In the genomic region with DNA sequence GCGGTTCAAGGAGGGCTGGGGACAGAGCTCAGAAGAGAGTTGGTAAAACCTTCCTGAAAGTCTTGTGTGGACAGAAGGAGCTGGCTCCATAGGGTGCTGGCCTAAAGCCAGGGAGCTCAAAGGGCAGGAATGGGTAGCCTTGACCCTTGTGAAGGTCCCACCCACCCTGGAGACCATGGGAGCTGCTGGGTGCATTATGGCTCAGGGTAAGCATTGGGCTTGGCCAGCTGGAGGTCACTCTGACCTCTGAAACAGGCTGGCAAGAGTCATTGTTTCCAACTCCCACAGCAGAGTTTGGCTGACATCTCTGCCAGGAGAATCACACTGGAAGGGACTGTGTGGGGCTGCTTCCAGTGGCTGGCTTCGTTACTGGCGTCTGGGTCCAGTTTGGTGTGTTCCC, we compare ENCODE assay signal across 9 mouse cellular contexts.
A peak's percentile ranks its signal among the peaks of the same experiment; 100 is the strongest.
DNase-seq lines count a peak whose midpoint lies in the region; ATAC-seq lines count a peak whose summit lies in the region.
"Had no signal": no experiment of that assay in that cellular context is flagged by ENCODE, and none has a peak within 500 bp of the region (broad histone marks: within the 10 kb centered on the region; RNA-seq: fewer than 3 reads in every experiment).

No protein-coding gene starts in this region.

- no peak overlapping the region for H3K4me3 ChIP-seq in heart, embryonic 16.5 days (ENCODE audit: low read length)
- H3K4me3 ChIP-seq: forebrain, embryonic 15.5 days had no signal

- no peaks in the 10 kb centered on the region for H3K36me3 ChIP-seq in heart, embryonic 16.5 days (ENCODE audit: control insufficient read depth, insufficient read depth)
- H3K36me3 ChIP-seq: forebrain, embryonic 15.5 days had no signal

- H3K9me3 ChIP-seq in heart, embryonic 16.5 days (replicated peaks; ENCODE audit: control insufficient read depth, low read length), result no peaks in the 10 kb centered on the region
- H3K9me3 ChIP-seq: forebrain, embryonic 15.5 days had no signal

- ATAC-seq in heart, embryonic 16.5 days (replicated peaks; ENCODE audit: extremely low read depth, insufficient read depth, low FRiP score), result peak; percentile 38; the same call in 1 of the 2 replicates
- ATAC-seq in inflammation-experienced regulatory T-cells, adult 6 months, result no peak
- ATAC-seq: forebrain, embryonic 15.5 days had no signal

- no peak overlapping the region for H3K4me2 ChIP-seq in heart, embryonic 16.5 days (ENCODE audit: low read depth, low read length)
- H3K4me2 ChIP-seq: forebrain, embryonic 15.5 days had no signal

- H3K27me3 ChIP-seq in heart, embryonic 16.5 days (ENCODE audit: control insufficient read depth, insufficient read depth, low read length), result no peaks in the 10 kb centered on the region
- H3K27me3 ChIP-seq: forebrain, embryonic 15.5 days had no signal

- peak; percentile 22 to 33 for DNase-seq in cerebellum, postnatal 25 days
- no peak for DNase-seq in cerebellum, adult 11-12 months
- DNase-seq in testis, postnatal 14 days (ENCODE audit: low spot score), result peak; percentile 27
- DNase-seq in testis, postnatal 10 days (ENCODE audit: low spot score), result no peak
- DNase-seq in thymus, postnatal 10 days (ENCODE audit: low spot score in 2 of 2), result no peak
- no peak for DNase-seq in retina, postnatal 1 day

- H3K27ac ChIP-seq in heart, embryonic 16.5 days (ENCODE audit: low read length), result no peak overlapping the region; the same call in 1 of the 2 replicates
- H3K27ac ChIP-seq: forebrain, embryonic 15.5 days had no signal

- H3K4me1 ChIP-seq in heart, embryonic 16.5 days (ENCODE audit: control insufficient read depth, insufficient read depth, low read length), result peaks cover 6% of the 10 kb centered on the region
- H3K4me1 ChIP-seq: forebrain, embryonic 15.5 days had no signal

- 58% methylated on average over 3 of the region's 3 CpGs for WGBS in heart, embryonic 16.5 days

- H3K9ac ChIP-seq in heart, embryonic 16.5 days (ENCODE audit: low read length), result no peak overlapping the region
- H3K9ac ChIP-seq: forebrain, embryonic 15.5 days had no signal

Comparison
In these comparisons a context has a peak if more than half of its experiments do, and no peak if none do; other contexts are left out.
1. DNase-seq: peak in cerebellum, postnatal 25 days (2 of 2) and testis, postnatal 14 days (single experiment); none in cerebellum, adult 11-12 months (single experiment), testis, postnatal 10 days (single experiment), thymus, postnatal 10 days (0 of 2) and retina, postnatal 1 day (single experiment).